Mouse (Mus musculus) left cerebral cortex, postnatal 4 days (tissue): ENCODE data around the gene Cnnm2. TPM values are rescaled to one million over a fixed set of nuclear protein-coding genes. Genes with fewer than 3 reads are reported as not detected.

ENCODE experiments used
- DNase-seq: peaks from one replicate; pipeline ENCODE4 v3.0.0-alpha.2; 2022
- intact Hi-C: fragments of 180-260 bp; cut with DNase I; formaldehyde crosslinking; loops from one replicate; pipeline ENCODE4 v1.15.1; 2025
- total RNA-seq, 2 experiments: library from RNA; stranded (reverse); gene quantifications; 2 replicates each; pipeline ENCODE4 v1.2.3; 2021

Gene Cnnm2
- total RNA-seq, 2 experiments from 2014 or later = 17.2 to 18.6 TPM

DNA sequence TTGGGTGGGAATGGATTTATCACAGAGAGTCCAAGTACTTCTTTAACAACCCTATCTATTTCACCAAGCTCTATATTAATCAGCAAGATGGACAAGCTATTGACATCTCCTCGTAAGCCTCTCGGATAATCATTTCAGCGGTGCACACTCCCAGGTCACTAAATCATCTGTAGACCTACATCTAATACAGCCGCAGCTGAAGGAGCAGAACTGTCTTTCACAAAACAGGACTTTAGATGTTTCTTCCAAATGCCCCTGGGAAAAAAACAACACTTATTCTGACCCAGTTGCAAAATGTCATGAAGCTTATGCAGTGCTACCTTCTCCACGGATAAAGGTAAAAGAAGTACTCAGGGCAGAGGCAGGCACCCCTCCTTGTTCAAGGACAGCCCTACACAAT, 146.8 kb downstream of the Cnnm2 start:
- no peak for DNase-seq
- intact Hi-C loops = no loop called here

DNA sequence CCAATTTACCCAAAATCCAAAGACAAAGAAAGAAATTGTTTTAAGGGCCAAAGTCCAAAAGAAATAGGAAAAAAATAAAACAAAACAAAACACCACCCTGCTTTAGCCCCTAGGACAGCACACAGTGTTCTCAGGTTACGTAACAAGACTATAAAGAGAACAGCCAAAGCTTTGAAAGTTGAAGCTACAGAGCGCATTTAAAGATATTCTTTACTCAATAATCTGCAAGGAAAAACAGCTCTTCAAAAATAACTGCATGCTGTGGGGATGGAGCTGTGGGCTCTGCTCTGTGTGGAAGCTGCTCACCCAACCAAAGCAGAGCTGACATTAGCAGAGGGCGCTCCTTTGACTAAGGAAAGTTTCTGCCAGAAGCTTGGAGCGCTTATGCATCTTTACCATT, 147.6 kb downstream of the Cnnm2 start:
- no peak for DNase-seq
- intact Hi-C loops = no loop called here

DNA sequence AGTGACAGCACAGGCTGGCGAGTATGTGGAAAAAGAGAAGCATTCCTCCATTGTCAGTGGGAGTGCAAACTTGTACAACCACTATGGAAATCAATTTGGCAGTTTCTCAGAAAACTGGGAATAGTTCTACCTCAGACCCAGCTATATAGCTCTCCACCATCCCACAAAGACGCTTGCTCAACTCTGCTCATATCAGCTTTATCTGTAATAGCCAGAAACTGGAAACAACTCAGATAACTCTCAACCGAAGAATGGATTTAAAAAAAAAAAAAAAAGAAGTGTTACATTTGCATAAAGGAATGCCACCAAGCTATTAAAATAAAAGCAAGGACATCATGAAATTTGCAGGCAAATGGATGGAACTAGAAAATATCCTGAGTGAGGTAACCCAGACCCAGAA, 150.1 kb downstream of the Cnnm2 start:
- no peak for DNase-seq
- intact Hi-C loops = no loop called here

DNA sequence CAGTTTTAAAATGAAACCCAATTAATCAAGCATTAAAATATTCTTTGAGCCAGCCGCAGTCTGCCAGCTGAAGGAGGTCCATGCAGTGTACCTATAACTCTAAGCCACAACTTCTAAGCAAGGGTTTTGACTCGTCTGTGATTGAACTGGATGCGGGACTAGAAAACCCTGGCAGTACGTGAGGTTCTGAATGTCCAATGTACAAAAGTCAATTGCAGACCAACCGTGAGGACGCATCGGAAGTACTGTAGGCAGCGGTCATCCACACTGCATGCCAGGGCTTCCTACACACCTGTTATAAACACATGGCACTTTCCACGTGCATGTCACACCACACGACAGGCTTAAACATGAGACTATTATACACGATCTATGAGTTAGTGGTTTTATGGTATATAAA, 152.2 kb downstream of the Cnnm2 start:
- intact Hi-C loops = no loop called here
- DNase-seq = no peak

- DNase-seq = no peak
- intact Hi-C loops = no loop called here
Measured at GRCm38 (mm10) chr19:46915406-46916080, 154.1 kb downstream of the Cnnm2 start.

DNA sequence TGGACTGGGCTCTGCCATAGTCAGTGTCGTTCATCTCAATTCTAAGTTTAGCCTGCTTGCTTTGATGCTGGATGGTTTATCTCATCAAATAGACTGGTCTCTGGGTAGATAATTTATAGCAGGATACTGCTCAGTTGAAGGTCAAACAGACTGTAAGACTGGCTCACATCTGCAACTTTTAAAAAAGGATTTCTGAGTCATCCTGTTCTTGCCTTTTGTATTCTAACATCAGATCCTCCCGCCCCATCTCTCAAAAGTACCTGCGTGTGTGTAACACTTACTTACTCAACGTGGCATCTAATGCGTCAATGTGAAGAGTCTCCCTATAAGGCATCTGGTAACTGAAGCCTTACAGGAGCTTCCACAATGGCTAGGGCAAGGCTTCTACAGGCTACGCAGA, 159.2 kb downstream of the Cnnm2 start:
- intact Hi-C loops = no loop called here
- DNase-seq = no peak

DNA sequence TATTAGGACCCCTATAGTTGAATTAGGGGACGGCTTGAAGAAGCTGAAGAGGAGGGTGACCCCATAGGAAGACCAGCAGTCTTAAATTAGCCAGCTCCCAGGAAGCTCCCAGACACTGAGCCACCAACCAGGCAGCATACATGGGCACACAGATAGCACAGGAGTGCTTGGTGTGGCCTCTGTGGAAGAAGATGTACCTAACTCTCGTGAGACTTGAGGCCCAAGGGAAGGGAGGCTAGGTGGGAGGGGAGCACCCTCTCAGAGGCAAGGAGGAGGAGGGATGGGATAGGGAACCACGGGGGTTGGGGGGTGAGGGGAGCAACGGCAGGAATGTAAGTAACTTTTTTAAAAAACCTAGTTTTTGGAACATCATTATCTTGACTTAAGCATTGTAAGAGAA, 165.0 kb downstream of the Cnnm2 start:
- no peak for DNase-seq
- intact Hi-C loops = no loop called here

DNA sequence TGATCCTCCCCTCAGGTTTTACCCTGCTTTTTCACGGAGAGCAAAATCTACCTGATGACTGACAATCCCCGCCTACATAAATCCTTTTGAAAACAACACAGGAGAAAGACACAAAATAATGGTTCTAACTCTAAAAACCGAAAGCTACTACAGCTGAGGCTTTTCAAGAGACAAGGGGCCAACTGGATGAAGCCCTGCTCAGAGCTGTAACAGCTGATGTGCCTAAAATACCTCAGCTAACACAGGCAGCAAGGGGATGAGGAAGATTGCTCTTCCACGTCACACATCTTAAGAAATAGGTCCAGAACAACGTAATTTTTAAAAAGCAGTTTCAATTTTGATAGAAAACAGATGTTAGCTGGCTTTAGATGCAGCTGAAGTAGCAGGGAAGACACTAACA, 165.6 kb downstream of the Cnnm2 start:
- DNase-seq = no peak
- intact Hi-C loops = no loop called here

DNA sequence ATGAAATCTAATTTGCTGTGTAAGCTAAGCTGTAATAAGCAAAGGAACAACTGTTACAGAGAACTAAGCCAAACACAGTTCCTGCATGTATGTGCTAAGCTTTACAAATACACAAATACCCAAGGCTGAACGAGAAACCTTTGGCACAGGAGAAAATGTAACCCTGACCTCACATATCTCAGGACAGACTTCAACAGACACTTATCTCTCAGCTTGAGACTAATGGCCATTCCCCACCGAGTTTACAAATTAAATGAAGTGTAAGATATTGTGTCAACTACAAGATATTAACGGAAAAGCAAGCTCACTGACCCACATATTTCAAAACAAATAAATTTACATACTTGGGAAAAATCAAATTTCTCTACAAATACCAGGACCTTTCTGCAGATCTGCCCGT, 166.7 kb downstream of the Cnnm2 start:
- intact Hi-C loops = no loop called here
- no peak for DNase-seq

DNA sequence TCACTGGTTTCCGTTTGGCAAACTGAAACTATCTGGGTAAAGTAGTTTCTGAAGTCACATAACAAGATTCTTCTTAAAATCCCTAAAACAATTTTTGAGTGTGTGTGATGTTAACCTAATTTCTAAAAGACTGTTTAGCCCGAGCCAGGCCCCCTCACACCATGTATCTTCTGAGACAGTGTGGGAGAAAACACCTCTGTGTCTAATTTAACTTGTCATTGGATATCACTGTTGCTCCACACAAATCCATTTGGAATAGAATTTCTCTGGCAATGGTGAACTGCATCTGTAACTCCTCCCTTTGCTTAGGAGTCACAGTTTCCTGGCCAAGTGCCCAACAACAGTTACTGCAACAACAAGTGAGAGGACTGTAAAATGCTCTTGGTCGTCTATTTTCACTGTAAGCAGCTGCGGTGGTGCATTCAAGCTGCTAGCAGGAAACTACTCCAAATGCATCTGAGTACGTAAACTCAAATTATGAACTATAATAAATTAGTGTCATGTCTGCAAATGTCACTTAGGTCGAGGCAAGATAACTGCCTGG, 167.7 kb downstream of the Cnnm2 start:
- DNase-seq = peak; percentile 42
- intact Hi-C loops = no loop called here

Other genes starting within 250 kb of the Cnnm2 start
- 100 to 1,000 TPM; 102 to 107 TPM for gene Arl3, start 188.4 kb upstream of the Cnnm2 start, total RNA-seq
- 10 to 100 TPM; 12.6 to 13.7 TPM for gene Sfxn2, start 188.2 kb upstream of the Cnnm2 start, total RNA-seq
- 10 to 100 TPM; 43.1 to 45.3 TPM for gene Wbp1l, start 162.5 kb upstream of the Cnnm2 start, total RNA-seq
- gene Cyp17a1, start 88.4 kb upstream of the Cnnm2 start, total RNA-seq = under 1 TPM in 1 of 2 experiments, not detected in 1; 0.24 TPM
- 10 to 100 TPM; 15.8 to 17.7 TPM for gene Borcs7, start 71.7 kb upstream of the Cnnm2 start, total RNA-seq
- gene As3mt, start 54.1 kb upstream of the Cnnm2 start, total RNA-seq = 10 to 100 TPM; 17.1 to 19.9 TPM